Mouse (Mus musculus) bone marrow, adult 2 months (tissue): ENCODE measurements around the gene Lsp1.

Experiments
- CTCF ChIP-seq: fragments of 200-500 bp; IDR thresholded peaks from 2 replicates; pipeline ENCODE4 v1.5.1; 2011; ENCODE audit warnings: low read length, control low read depth; ENCODE audit not compliant: control insufficient read depth, insufficient read depth
- POLR2A ChIP-seq: fragments of 200-500 bp; IDR thresholded peaks from 2 replicates; pipeline ENCODE4 v1.6.1; 2011; ENCODE audit warnings: low read depth, mild to moderate bottlenecking, control low read depth, low read length, borderline replicate concordance; ENCODE audit not compliant: control insufficient read depth

- TF ChIP-seq POLR2A: no peak
- no peak for TF ChIP-seq CTCF
These were observed 2.6 kb upstream of the Lsp1 start for GRCm38 (mm10) chr7:142458026-142458425.
